Mouse (Mus musculus): ENCODE results near the gene Camkmt.

DNA sequence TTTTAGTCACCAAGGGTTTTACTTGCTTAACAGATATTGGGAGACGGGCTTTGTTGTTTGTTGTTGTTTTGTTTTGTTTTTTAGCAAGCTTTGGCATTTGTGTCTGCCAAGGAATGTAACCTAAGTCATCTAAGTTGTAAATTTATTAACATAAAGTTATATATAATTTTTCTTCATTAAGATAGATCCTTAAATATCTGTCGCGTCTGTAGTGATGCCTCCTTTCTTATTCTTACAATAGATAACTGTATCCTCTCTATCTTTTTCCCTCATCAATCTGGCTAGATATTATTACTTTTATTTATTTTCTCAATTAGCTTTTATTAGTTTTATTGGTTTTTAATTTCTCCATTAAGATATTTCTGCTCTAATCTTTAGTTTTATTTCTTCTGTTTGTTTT is 213.3 kb downstream of the Camkmt start:
- TF ChIP-seq CHD2 (IDR thresholded peaks at IDR 0.05; ENCODE audit: low read length), result no peak
- TF ChIP-seq CTCF (IDR thresholded peaks at IDR 0.05 in 2 of 3, conservative IDR thresholded peaks at IDR 0.05 in 1 of 3; ENCODE audit: control insufficient read depth in 1 of 3, insufficient read depth in 1 of 3, low read depth in 2 of 3, low read length in 3 of 3, poor library complexity in 1 of 3, severe bottlenecking in 1 of 3), result no peak
- no peak for TF ChIP-seq POLR2A (IDR thresholded peaks at IDR 0.05; ENCODE audit: control insufficient read depth in 1 of 2, insufficient read depth in 1 of 2, low read depth in 1 of 2, low read length in 2 of 2, poor library complexity in 1 of 2)
- TF ChIP-seq TAL1 (IDR thresholded peaks at IDR 0.05; ENCODE audit: low read length), result no peak
